Mouse (Mus musculus) ES-Bruce4 (cell line): Measurements from ENCODE around the gene Nr1h4.

Experiments
- CTCF ChIP-seq: IDR thresholded peaks from one replicate; pipeline ENCODE4 v1.8.1; 2011; ENCODE audit warnings: low read depth, low read length
- POLR2A ChIP-seq: IDR thresholded peaks from one replicate; pipeline ENCODE4 v1.8.1; 2011; ENCODE audit warnings: low read length; ENCODE audit not compliant: insufficient read depth

DNA sequence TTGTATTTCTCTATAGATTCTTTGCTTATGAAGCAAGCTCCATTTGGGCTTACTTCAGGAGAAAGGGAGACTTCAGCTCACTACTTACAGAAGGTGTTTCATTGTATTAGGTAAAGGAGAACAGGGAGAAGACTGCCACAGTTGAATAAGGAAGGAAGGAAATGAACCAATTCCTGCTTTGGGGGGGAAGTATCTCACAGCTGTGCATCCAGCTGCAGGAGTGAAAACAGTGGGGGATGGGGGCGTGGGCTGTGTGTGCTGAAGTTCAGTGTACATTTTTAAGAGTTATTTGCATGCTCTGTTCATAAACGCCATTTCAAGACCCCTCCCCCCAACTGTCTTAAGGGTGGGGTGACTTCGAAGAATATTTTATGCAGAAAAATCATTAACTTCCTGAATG lies 79.6 kb downstream of the Nr1h4 start:
- TF ChIP-seq POLR2A (no peak), CTCF (no peak)
